Mouse (Mus musculus): ENCODE results near the gene Scrn2. TPM values are rescaled to one million over a fixed set of nuclear protein-coding genes. Genes with fewer than 3 reads are reported as not detected.

Gene Scrn2
- polyA plus RNA-seq, 1 experiment from 2014 or later: 14.4 TPM

GRCm38 (mm10) chr11:96997380-96997956, 32.3 kb upstream of the Scrn2 start:
- Histone ChIP-seq H3K36me3 (ENCODE audit: control insufficient read depth, insufficient read depth, low read length) (no peaks in the 10 kb centered on the region), H3K27ac (replicated peaks in 1 of 2; ENCODE audit: control insufficient read depth in 1 of 2, insufficient read depth in 1 of 2, low read depth in 2 of 2, low read length in 2 of 2) (no peak overlapping the region), H3K9ac (ENCODE audit: low read length) (peak overlapping the region; percentile 62), H3K9me3 (ENCODE audit: control insufficient read depth, low read length) (no peaks in the 10 kb centered on the region), H3K4me2 (ENCODE audit: low read length) (peak overlapping the region; percentile 67), H3K27me3 (ENCODE audit: control insufficient read depth, insufficient read depth, low read length) (peaks cover 85% of the 10 kb centered on the region), H3K4me3 (ENCODE audit: control insufficient read depth in 1 of 2, insufficient read depth in 1 of 2, low read depth in 1 of 2, low read length in 2 of 2) (peak overlapping the region; percentile 20 to 31; a peak in 3 of 4 replicates), H3K4me1 (ENCODE audit: control insufficient read depth in 2 of 2, insufficient read depth in 2 of 2, low read length in 2 of 2) (peaks cover 5 to 9% of the 10 kb centered on the region in 2 experiments; a peak in 1 of 4 replicates)
- 6% methylated on average over 27 of the region's 30 CpGs for WGBS
- ATAC-seq (ENCODE audit: insufficient number of reproducible peaks, insufficient read depth, low FRiP score, low read depth): no peak

- Histone ChIP-seq H3K36me3 (ENCODE audit: control insufficient read depth, insufficient read depth, low read length) (no peaks in the 10 kb centered on the region), H3K27me3 (ENCODE audit: control insufficient read depth, insufficient read depth, low read length) (peaks cover 66% of the 10 kb centered on the region), H3K9me3 (ENCODE audit: control insufficient read depth, low read length) (no peaks in the 10 kb centered on the region), H3K4me1 (ENCODE audit: control insufficient read depth in 2 of 2, insufficient read depth in 2 of 2, low read length in 2 of 2) (peaks cover 0 to 5% of the 10 kb centered on the region in 2 experiments; a peak in 1 of 4 replicates), H3K27ac (replicated peaks in 1 of 2; ENCODE audit: control insufficient read depth in 1 of 2, insufficient read depth in 1 of 2, low read depth in 2 of 2, low read length in 2 of 2) (no peak overlapping the region), H3K4me2 (ENCODE audit: low read length) (no peak overlapping the region), H3K9ac (ENCODE audit: low read length) (no peak overlapping the region), H3K4me3 (ENCODE audit: control insufficient read depth in 1 of 2, insufficient read depth in 1 of 2, low read depth in 1 of 2, low read length in 2 of 2) (no peak overlapping the region)
- 45% methylated on average over 5 of the region's 5 CpGs for WGBS
- ATAC-seq (ENCODE audit: insufficient number of reproducible peaks, insufficient read depth, low FRiP score, low read depth): no peak
These were observed 26.6 kb upstream of the Scrn2 start for GRCm38 (mm10) chr11:97003170-97003569.

- Histone ChIP-seq H3K4me2 (ENCODE audit: low read length) (no peak overlapping the region), H3K36me3 (ENCODE audit: control insufficient read depth, insufficient read depth, low read length) (no peaks in the 10 kb centered on the region), H3K27me3 (ENCODE audit: control insufficient read depth, insufficient read depth, low read length) (peaks cover 68% of the 10 kb centered on the region), H3K27ac (replicated peaks in 1 of 2; ENCODE audit: control insufficient read depth in 1 of 2, insufficient read depth in 1 of 2, low read depth in 2 of 2, low read length in 2 of 2) (no peak overlapping the region), H3K4me1 (ENCODE audit: control insufficient read depth in 2 of 2, insufficient read depth in 2 of 2, low read length in 2 of 2) (peaks cover 0 to 5% of the 10 kb centered on the region in 2 experiments; a peak in 2 of 4 replicates), H3K9ac (ENCODE audit: low read length) (no peak overlapping the region), H3K9me3 (ENCODE audit: control insufficient read depth, low read length) (no peaks in the 10 kb centered on the region), H3K4me3 (ENCODE audit: control insufficient read depth in 1 of 2, insufficient read depth in 1 of 2, low read depth in 1 of 2, low read length in 2 of 2) (no peak overlapping the region)
- ATAC-seq (ENCODE audit: insufficient number of reproducible peaks, insufficient read depth, low FRiP score, low read depth): no peak
- WGBS: 40% methylated on average over 9 of the region's 9 CpGs
These were observed 22.5 kb upstream of the Scrn2 start for GRCm38 (mm10) chr11:97007093-97007794.

GRCm38 (mm10) chr11:97009198-97009790, 20.4 kb upstream of the Scrn2 start:
- WGBS: 26% methylated on average over 8 of the region's 8 CpGs
- Histone ChIP-seq H3K36me3 (ENCODE audit: control insufficient read depth, insufficient read depth, low read length) (no peaks in the 10 kb centered on the region), H3K9ac (ENCODE audit: low read length) (no peak overlapping the region), H3K4me2 (ENCODE audit: low read length) (no peak overlapping the region), H3K4me1 (ENCODE audit: control insufficient read depth in 2 of 2, insufficient read depth in 2 of 2, low read length in 2 of 2) (peaks cover 0 to 5% of the 10 kb centered on the region in 2 experiments; a peak in 2 of 4 replicates), H3K27ac (replicated peaks in 1 of 2; ENCODE audit: control insufficient read depth in 1 of 2, insufficient read depth in 1 of 2, low read depth in 2 of 2, low read length in 2 of 2) (no peak overlapping the region), H3K27me3 (ENCODE audit: control insufficient read depth, insufficient read depth, low read length) (peaks cover 63% of the 10 kb centered on the region), H3K9me3 (ENCODE audit: control insufficient read depth, low read length) (no peaks in the 10 kb centered on the region), H3K4me3 (ENCODE audit: control insufficient read depth in 1 of 2, insufficient read depth in 1 of 2, low read depth in 1 of 2, low read length in 2 of 2) (no peak overlapping the region)
- no peak for ATAC-seq (ENCODE audit: insufficient number of reproducible peaks, insufficient read depth, low FRiP score, low read depth)

GRCm38 (mm10) chr11:97013121-97013670, 16.5 kb upstream of the Scrn2 start, which contains the start of gene Sp6:
Sp6 (plus strand) TSS chr11:97013394.
- ATAC-seq (ENCODE audit: insufficient number of reproducible peaks, insufficient read depth, low FRiP score, low read depth): no peak
- peaks cover 86% of the 10 kb centered on the region for H3K27me3 ChIP-seq (ENCODE audit: control insufficient read depth, insufficient read depth, low read length)
- H3K27ac ChIP-seq (replicated peaks in 1 of 2; ENCODE audit: control insufficient read depth in 1 of 2, insufficient read depth in 1 of 2, low read depth in 2 of 2, low read length in 2 of 2): no peak within 1 kb of the TSS

GRCm38 (mm10) chr11:97017696-97018582, 11.8 kb upstream of the Scrn2 start:
- Histone ChIP-seq H3K9ac (ENCODE audit: low read length) (no peak overlapping the region), H3K27me3 (ENCODE audit: control insufficient read depth, insufficient read depth, low read length) (peaks cover 87% of the 10 kb centered on the region), H3K9me3 (ENCODE audit: control insufficient read depth, low read length) (no peaks in the 10 kb centered on the region), H3K4me1 (ENCODE audit: control insufficient read depth in 2 of 2, insufficient read depth in 2 of 2, low read length in 2 of 2) (peaks cover 7 to 26% of the 10 kb centered on the region in 2 experiments; a peak in 3 of 4 replicates), H3K4me2 (ENCODE audit: low read length) (peak overlapping the region; percentile 55), H3K36me3 (ENCODE audit: control insufficient read depth, insufficient read depth, low read length) (no peaks in the 10 kb centered on the region), H3K4me3 (ENCODE audit: control insufficient read depth in 1 of 2, insufficient read depth in 1 of 2, low read depth in 1 of 2, low read length in 2 of 2) (peak overlapping the region in 1 of 2 experiments; percentile 32; a peak in 2 of 4 replicates), H3K27ac (replicated peaks in 1 of 2; ENCODE audit: control insufficient read depth in 1 of 2, insufficient read depth in 1 of 2, low read depth in 2 of 2, low read length in 2 of 2) (no peak overlapping the region)
- WGBS: 2% methylated on average over 36 of the region's 36 CpGs
- no peak for ATAC-seq (ENCODE audit: insufficient number of reproducible peaks, insufficient read depth, low FRiP score, low read depth)

More at GRCm38 (mm10) chr11:97013121-97013670, 16.5 kb upstream of the Scrn2 start, which contains the start of gene Sp6:
- Histone ChIP-seq H3K9me3 (ENCODE audit: control insufficient read depth, low read length) (no peaks in the 10 kb centered on the region), H3K4me3 (ENCODE audit: control insufficient read depth in 1 of 2, insufficient read depth in 1 of 2, low read depth in 1 of 2, low read length in 2 of 2) (no peak within 1 kb of the TSS), H3K4me2 (ENCODE audit: low read length) (no peak within 1 kb of the TSS), H3K4me1 (ENCODE audit: control insufficient read depth in 2 of 2, insufficient read depth in 2 of 2, low read length in 2 of 2) (peaks cover 0 to 3% of the 10 kb centered on the region in 2 experiments; a peak in 2 of 4 replicates), H3K9ac (ENCODE audit: low read length) (no peak within 1 kb of the TSS), H3K36me3 (ENCODE audit: control insufficient read depth, insufficient read depth, low read length) (no peaks in the 10 kb centered on the region)
- 20% methylated on average over 8 of the region's 8 CpGs for WGBS

Measured in heart, embryonic 14.5 days (tissue).